Mouse (Mus musculus): Measurements from ENCODE around the gene Pcp4l1. TPM values are rescaled to one million over a fixed set of nuclear protein-coding genes. Genes with fewer than 3 reads are reported as not detected.

Gene Pcp4l1
- total RNA-seq, 2 experiments from 2014 or later, result 36.1 to 133 TPM

- no peak for DNase-seq (ENCODE audit: low spot score)
These were observed 6.5 kb downstream of the Pcp4l1 start for GRCm38 (mm10) chr1:171189476-171190114.

GRCm38 (mm10) chr1:171189046-171189445, 7.0 kb downstream of the Pcp4l1 start:
- DNase-seq (ENCODE audit: low spot score), result no peak

- DNase-seq (ENCODE audit: low spot score), result no peak
These were observed 8.0 kb downstream of the Pcp4l1 start for GRCm38 (mm10) chr1:171187851-171188700.

- no peak for DNase-seq (ENCODE audit: low spot score)
These were observed 10.4 kb downstream of the Pcp4l1 start for GRCm38 (mm10) chr1:171185655-171186054.

GRCm38 (mm10) chr1:171184314-171184713, 11.8 kb downstream of the Pcp4l1 start:
- DNase-seq (ENCODE audit: low spot score), result peak; percentile 50

- DNase-seq (ENCODE audit: low spot score), result peak; percentile 61
These were observed 12.4 kb downstream of the Pcp4l1 start for GRCm38 (mm10) chr1:171183620-171184019.

GRCm38 (mm10) chr1:171183025-171183424, 13.0 kb downstream of the Pcp4l1 start:
- DNase-seq (ENCODE audit: low spot score), result no peak

- DNase-seq (ENCODE audit: low spot score), result no peak
These were observed 16.4 kb downstream of the Pcp4l1 start for GRCm38 (mm10) chr1:171179487-171180171.

- DNase-seq (ENCODE audit: low spot score), result no peak
These were observed 23.3 kb downstream of the Pcp4l1 start for GRCm38 (mm10) chr1:171172779-171173178.

- no peak for DNase-seq (ENCODE audit: low spot score)
These were observed 24.9 kb downstream of the Pcp4l1 start for GRCm38 (mm10) chr1:171171138-171171537.

- DNase-seq (ENCODE audit: low spot score), result no peak
These were observed 26.2 kb downstream of the Pcp4l1 start for GRCm38 (mm10) chr1:171169913-171170312.

- no peak for DNase-seq (ENCODE audit: low spot score)
These were observed 27.2 kb downstream of the Pcp4l1 start for GRCm38 (mm10) chr1:171168906-171169305.

GRCm38 (mm10) chr1:171165629-171166345, 30.3 kb downstream of the Pcp4l1 start:
- DNase-seq (ENCODE audit: low spot score), result no peak

GRCm38 (mm10) chr1:171164258-171164657, 31.8 kb downstream of the Pcp4l1 start:
- peak; percentile 19 for DNase-seq (ENCODE audit: low spot score)

- DNase-seq (ENCODE audit: low spot score), result no peak
These were observed 33.5 kb downstream of the Pcp4l1 start for GRCm38 (mm10) chr1:171162526-171162925.

- DNase-seq (ENCODE audit: low spot score), result peak; percentile 15
These were observed 36.5 kb downstream of the Pcp4l1 start for GRCm38 (mm10) chr1:171159485-171159975.

GRCm38 (mm10) chr1:171157965-171158364, 38.1 kb downstream of the Pcp4l1 start:
- no peak for DNase-seq (ENCODE audit: low spot score)

GRCm38 (mm10) chr1:171156644-171157043, 39.4 kb downstream of the Pcp4l1 start:
- DNase-seq (ENCODE audit: low spot score), result no peak

GRCm38 (mm10) chr1:171151966-171152365, 44.1 kb downstream of the Pcp4l1 start:
- no peak for DNase-seq (ENCODE audit: low spot score)

GRCm38 (mm10) chr1:171150838-171151391, 45.2 kb downstream of the Pcp4l1 start:
- peak; percentile 12 for DNase-seq (ENCODE audit: low spot score)
